Mouse (Mus musculus) T-helper 1 cell (primary cell): ENCODE results near the gene Nova1.

Source experiments
- in situ Hi-C: fragments of 300-600 bp; cut with MboI, MseI; formaldehyde crosslinking; loops from one replicate; pipeline ENCODE4 v1.15.1; 2025; ENCODE audit warnings: high pct_unique_total_duplicates

The Nova1 gene

DNA sequence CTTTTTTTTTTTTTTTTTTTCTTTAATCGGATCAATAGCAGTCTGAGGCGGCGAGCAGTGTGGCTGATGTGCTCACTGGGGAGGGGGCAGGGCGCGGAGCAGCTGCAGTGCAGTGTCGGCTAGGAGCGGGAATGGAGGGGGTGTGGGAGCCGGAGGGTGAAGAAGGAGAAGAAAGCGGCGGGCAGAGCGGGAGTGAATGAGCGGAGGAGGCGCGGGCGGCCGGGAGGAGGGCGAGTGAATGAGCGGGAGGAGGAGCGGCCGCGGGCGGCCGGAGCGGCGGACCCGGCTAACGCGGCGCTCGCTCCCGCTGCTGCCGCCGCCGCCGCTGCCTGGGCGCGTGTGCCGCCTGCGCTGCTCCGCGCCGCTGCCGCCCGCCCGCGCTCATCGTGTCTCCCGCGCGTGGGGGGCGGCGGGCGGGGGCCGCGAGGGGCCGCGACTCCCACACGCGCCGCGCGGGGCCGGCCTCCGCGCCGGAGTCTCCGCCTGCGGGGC lies at the start of gene Nova1:
Gene Nova1, minus strand, starts transcription at position 74 of the 492 bp plus-strand sequence.
- in situ Hi-C loops = no loop called here

DNA sequence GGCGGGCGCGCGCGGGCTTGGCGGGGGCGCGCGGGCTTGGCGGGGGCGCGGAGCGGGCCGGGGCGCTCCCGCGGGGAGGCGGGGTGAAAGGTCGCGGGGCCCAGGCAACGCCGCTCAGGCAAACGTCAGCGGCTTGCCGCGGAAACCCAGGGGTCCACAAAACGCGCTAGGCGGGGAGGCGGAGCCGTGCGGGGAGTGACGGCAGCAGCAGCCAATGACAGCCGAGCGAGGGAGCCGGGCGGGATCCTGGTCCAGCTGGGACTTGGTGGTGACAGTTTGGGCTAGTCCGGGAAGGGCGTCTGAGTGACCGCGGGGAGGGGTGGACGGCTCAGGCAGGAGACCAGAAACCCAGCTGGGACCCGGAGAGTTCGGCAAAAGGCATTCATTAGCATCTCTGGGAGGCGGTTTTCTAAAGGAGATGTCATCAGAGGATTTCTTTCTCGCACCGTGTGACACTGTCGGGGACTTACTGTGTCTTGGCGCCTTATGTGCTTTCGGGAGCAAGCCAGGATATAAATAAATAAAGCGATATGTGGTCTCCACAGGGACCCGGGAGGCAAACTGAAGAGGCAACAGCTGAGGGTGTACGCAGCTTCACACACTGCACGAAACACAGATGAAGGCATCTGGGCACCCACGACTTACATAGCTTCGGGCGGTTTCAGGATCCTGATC lies 756 bp upstream of the Nova1 start:
- in situ Hi-C loops = no loop called here

DNA sequence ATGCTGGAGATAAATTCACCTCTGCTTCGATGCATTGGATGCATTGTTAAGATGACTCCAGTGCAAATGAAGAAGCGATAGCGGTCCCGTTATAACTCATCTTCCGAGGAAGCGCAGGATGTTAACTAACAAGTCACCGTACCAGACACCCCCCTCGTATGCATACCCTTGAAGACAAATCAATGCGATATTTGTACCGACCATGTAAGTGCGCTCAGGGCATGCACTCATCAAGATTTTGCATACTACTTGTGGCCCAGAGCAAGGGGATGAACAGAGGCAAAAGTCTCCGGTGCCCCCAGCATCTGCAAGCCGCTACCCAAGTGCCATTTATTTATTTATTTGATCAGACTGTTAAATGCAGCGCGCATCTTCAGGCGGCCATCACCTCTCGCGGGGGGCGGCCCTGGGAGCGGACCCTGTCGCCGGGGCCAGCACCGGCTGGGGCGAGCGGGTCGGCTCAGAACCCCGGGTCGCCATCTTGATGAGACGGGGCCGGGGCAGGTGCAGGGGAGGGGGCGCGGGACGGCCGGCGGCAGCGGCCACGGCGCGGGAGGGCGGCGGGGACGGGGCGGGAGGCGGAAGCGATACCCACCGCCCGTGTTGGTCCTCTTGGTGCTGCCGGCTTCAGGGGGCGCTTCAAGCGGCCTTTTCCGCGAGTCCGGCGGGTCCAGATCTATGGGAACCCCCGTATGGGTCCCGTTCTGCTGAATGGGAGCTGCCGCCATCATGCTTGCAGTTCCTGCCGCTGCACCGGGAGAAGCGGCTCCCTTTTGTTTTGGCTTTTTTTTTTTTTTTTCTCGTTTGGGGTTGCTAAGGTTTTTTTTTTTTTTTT lies 491 bp downstream of the Nova1 start:
- in situ Hi-C loops = no loop called here

DNA sequence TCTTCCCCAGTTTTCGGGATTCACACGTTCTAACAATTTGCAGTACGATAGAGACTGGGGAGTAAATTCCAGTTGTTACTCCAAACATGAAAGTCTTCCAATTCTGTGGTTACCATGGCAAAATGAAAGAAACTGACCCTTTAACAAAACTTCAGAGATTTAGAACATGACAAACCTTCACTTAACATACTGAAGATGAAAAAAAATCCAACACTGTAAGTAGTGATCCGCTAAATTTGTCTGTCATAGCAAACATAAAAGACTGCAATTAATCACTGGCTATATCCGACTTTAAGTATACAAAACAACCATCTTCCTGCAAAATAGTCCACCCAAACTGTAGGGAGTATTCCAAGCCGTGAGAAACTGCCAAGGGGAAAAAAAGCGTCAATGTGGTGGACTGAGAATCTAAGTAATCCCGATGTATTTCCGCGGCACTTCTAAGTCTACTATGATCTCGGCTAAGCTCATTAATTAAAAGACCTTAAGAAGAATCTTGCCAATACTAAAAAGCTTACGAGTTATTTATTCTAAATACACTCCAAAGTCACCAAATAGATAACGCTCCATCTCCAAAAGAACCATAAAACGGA lies 1.4 kb downstream of the Nova1 start:
- in situ Hi-C loops = no loop called here

DNA sequence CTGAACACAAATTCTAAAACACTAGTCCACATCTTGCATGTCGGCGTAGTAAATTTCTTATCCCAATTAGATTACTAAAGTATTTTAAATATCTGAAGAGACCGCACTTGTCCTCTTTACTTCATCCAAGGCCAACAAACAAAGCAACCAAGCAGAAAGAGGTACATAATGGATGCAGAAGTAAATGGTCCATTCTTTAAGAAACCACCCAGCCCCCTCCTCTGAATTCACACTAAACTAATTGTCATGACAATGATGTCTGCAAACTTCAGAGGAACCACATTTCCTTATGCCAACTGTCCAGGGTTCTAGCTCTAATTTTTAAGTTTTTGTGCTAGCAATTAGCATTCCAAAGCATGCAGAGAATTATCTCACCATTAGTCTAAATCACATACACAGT lies 2.4 kb downstream of the Nova1 start:
- in situ Hi-C loops = no loop called here

DNA sequence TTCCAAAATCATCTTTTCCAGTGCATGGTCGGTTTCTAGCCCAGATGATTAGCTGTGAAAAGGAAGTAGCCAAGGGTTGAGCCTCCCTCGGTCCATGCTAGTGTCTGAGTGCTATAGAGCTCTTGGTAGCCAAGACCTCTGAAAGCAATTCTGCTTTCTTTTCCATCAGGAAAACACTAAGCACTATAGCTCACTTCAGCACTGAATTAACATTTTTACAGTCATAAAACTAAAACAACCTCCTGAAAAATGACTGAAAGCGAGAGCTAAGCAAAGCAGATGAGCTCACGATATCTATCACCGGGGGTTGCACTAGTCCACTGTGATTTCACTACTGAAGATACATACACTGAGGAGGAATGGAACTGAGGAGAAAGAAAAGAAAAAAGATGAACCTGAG lies 3.0 kb downstream of the Nova1 start:
- in situ Hi-C loops = no loop called here

DNA sequence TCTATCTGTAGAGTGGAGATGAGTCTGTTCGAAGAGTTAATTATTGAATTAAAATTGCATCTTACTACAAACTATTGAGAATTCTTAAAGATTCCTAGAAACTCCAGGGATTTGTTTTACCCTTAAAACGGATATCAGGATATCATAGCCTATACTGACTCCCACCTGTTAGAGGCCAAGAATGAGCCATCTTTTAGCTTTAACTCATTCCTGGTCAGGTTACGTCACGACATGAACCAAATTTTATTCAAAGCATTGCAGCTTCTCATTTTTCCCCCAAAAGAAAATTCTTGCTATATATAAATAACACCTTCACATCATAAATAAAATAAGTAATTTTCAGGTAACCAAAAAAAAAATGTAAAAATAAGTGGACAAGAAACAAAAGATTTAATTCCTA lies 3.9 kb downstream of the Nova1 start:
- in situ Hi-C loops = no loop called here

DNA sequence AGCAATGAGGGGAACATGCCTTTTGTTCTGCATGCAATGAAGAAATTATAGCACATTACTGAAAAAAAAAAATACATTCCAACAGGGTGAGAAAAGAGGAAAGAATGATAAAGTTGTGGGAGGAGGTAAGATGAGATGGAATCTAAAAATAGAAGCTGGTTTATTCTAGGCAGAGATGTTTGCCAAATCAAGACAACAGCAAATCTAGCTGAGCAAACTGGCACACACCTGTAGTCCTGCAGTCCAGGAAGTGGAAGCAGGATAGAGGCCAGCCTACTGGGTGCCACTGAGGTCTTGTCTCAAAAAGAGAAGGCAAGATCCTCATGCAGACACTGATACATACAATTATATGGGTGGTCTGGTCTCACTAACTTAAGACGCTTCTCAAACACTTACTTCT lies 17.4 kb downstream of the Nova1 start:
- in situ Hi-C loops = no loop called here

DNA sequence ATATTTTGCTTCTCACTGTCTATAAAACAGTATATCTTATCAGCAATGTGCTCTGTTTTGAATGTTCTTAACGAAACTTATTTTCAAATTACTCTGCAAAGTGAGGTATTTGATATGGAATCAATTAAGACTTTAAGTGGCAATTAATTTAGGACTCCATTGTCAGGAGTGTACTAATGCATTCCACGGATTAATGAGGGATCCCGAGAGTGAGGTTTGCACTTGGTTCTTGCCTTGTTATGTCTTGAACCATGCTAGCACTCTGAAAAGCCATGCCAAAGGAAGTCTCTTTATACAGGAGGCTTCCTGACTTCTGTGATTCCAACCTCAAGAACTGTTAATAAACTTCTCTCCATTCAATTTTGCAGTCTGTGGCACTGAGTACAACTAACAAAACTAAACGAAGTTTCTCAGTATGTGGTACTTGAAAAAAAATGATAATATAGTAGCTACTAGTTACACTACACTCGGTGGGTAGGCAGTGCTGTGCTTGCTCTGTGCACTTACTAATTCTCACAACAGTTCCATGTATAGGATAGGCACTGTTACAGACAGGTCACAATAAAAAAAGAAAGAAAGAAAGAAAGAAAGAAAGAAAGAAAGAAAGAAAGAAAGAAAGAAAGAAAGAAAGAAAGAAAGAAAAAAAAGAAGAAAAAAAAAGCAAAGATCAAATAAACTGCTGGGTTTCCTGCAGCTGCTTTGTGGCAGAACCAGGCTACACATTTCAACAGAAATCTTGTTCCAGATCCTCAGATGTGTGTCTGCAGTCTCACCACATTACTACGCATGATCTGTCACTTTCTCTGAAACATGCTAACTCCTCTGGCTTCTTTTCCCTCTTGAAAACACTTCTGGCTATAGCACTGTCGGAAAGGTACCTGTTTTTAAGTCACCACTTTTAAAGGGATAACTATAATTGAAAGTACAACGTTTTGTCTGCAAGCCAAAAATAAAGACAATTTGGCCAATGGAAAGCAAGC lies 36.1 kb downstream of the Nova1 start:
- in situ Hi-C loops = no loop called here

DNA sequence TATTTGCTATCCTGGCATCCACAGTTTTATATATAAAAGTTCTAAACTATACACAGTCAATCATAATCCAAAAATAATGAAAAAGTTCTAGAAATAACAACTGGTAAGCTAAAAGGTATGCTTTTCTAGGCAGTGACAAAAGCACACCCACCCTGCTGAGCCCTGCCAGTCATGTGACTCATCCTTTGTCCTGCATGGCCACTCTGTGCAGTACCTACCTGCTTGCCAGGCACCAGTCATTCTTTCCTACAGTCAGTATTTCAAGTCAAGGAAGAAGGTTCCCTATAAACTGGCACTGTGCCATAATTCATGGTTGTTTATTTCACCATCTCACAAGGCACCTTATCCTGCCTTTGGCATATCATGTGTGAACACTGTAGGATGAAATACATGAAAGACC lies 37.2 kb downstream of the Nova1 start:
- in situ Hi-C loops = no loop called here

DNA sequence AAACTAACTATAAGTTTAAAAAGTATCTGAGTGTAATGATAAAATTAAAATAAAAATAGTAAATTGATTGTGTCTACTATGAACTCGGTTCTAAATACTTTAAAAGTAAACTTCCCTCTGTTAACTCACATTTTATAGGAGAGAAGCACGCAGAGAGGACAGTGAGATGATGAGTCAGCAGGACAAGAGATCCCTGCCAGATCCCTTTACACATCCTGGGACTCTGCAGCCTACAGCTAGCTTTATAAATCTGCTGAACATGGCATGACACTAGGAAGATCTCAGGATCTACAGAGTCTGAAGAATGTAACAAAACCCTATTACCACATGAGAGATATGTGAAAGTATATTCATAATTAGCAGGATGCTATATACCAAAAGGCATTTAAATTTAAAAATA lies 37.7 kb downstream of the Nova1 start:
- in situ Hi-C loops = no loop called here

DNA sequence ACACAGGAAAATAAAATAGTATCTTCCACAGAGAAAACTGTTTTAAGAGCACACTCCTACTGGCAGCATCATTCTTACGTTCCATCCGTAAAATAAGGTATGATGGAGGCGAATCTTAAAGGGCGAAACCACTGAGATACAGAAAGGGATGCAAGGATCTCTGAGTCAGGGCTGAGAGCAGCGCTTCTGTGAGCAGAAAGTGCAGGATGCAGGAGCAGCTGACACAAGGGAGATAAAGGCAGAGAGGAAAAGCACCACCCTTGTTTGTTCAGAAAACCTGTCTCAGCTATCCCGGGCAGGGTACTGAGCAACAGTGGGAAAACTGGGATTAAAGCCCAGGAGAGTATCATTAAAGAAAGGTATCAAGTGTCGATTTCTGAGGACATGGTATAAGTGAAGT lies 59.3 kb downstream of the Nova1 start:
- in situ Hi-C loops = no loop called here

DNA sequence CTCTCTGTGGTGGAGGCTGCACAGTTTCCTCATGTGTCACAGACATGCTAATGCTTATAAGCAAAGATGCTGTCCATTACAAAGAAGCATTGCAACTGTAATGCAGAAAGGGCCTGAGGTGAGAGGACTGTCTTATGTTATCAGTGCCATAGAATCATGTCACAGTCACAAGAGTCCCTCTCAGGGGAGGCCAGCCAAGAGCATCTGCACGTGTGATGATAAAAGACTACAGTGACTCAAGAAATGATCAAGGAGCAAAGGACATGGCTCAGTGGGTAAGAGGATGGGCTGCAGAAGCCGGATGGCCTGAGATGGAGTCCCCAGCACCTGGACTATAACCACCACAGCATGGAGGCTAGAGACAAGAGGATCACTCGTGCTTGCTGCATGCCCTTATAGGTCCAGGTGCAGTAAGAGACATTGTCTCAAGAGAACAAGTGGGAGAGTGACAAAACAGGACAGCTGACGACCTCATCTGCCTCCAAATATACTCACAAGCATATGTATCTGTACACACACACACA lies 64.3 kb downstream of the Nova1 start:
- in situ Hi-C loops = no loop called here

DNA sequence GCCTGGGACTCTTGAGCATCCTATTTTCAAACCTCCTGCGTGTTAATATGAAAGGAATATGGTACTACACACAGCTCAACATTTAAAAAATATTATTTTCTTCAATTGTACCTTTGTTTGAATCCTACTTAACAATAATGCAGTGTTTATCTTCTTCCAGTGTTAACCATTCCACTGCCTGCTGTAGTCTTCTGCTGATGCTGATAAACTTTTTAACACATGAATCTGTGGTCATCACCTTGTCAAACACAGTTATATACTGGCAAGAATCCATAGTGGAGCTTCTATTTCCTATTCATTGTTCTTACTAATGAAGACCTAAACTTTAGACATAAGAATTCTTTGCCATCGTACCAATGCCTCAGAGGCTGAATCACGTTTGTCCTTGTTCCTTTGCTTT lies 65.6 kb downstream of the Nova1 start:
- in situ Hi-C loops = no loop called here

DNA sequence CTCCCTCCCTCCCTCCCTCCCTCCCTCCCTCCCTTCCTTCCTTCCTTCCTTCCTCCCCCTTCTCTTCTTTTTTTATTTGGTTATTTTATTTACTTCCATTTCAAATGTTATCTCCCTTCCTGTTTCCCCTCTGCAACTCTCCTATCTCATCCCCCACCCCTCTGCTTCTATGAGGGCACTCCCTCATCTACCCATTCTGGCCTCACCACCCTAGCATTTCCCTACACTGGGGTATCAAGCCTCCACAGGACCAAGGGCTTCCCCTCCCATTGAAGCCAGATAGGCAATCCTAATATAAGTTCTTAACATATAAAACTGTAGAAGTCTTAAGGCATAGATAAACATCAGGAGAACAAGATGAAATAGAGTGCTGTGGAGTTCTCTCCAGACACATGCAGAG lies 85.5 kb downstream of the Nova1 start:
- in situ Hi-C loops = no loop called here

DNA sequence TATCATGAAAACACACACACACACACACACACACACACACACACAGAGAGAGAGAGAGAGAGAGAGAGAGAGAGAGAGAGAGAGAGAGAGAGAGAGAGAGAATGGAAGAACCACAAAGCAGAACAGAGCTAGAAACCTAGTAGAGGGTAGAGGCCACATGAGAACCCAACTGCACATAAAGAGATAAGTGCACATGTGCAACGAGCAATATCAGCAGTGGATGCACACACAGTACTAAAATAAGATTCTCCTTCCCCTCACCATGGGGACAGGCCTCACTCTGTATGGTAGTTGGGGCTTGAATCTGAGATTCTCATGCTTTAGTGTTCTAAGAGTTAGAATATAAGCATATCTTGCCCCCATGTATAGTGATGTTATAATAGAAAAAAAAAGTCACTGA lies 86.8 kb downstream of the Nova1 start:
- in situ Hi-C loops = no loop called here

DNA sequence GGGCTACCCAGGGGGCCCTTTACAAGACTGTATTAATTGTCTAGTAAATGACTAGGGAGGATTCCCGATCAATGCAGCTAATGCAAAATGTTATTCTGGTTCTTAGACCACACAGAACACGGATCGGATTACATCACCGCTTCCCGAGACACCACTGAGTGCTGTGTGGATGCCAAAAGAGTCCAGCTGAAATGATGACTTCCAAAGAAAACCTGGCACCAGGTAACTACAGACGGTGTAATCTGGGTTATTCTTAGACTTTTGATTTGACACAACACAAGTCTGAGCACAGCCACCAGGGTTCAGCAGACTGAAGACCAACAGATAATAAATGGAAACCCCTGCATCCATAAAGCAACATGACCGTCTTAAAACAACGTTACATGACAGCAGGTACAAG lies 96.8 kb downstream of the Nova1 start:
- in situ Hi-C loops = no loop called here

DNA sequence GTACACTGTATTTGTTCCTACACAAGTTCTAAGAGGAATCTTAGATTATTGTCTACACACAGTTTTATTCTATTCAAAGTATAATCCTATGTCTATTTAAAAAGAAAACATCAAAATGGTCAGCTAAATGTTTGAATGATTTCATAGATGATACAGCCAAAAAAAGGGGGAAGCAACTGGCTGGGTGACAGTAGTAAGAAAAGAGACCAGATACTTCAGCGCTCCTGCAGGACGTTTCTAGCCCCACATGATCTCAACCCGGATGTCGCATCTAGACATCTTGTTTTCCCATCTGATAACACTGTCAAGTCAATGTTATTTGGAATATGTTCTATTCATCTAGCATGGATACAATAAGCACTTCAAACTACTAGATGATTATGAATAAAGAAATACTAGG lies 99.7 kb downstream of the Nova1 start:
- in situ Hi-C loops = no loop called here

DNA sequence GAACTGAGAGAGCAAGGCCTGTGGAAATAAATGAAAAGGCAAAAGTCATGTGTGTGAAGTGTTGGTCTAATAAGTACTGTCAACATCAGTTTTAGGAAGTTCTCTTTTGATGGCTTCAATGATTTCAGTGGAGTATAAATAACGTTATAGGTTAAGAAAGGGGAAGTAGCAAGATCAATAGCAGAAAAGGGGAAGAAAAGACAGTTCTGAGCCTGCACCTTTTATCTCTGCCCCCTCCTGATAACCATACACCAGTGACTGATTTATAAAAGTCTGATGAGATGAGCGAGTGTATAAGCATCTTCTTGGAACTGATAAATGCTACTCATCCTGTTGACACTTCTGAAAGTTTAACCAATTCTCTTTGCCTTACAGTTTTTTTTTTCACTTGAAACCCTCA lies 108.6 kb downstream of the Nova1 start:
- in situ Hi-C loops = no loop called here

DNA sequence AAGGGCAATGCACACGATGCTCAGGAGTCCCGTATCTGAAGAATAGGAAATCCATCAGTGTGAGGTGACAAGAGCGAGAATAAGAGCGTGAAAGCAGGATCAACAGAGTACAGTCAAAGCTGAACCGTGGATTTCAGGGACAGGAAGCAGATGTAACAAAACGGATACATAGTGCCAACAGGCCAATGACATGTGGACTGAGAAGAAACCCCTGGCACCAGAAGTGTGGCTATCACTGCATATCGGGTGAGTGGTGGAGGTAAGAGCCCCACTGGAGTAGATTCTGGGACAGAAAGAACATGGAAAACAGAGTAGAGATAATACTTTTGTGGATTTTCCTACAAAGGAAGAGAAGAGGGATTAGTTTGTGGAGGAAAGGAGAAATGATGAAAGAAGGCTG lies 109.3 kb downstream of the Nova1 start:
- in situ Hi-C loops = no loop called here

DNA sequence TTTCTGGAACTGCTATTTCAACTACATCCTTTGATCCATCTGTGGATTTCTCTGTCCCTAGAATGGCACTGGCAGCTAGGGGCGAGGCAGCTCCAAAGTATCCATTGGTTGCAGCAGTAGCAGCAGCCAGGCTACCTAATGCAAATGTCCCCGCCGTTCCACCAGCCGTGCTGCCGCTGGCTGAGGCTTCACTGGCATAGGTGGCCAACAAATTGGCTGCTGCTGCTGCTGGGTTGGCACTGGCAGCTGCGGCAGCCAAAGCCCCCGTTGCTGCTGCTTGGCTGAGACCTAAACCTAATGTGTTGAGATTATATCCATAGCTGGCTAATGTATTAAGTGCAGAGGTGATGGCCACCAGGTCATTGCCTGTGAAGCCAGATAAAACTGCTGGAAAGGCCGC lies 118.5 kb downstream of the Nova1 start:
- in situ Hi-C loops = no loop called here
